Mouse (Mus musculus) forebrain, embryonic 11.5 days (tissue): ENCODE measurements around the gene Tnik. TPM values are rescaled to one million over a fixed set of nuclear protein-coding genes. Genes with fewer than 3 reads are reported as not detected.

Experiments used
- ATAC-seq: fragments of 200-750 bp; cut with Nextera tagmentation; replicated peaks from 2 replicates; pipeline ENCODE4 v1.8.0; 2017; ENCODE audit warnings: moderate TSS enrichment; ENCODE audit not compliant: low FRiP score
- DNase-seq: peaks from one replicate; pipeline ENCODE4 v3.0.0-alpha.2; 2017; ENCODE audit warnings: low spot score
- H3K27ac ChIP-seq: fragments of 300-500 bp; sonication (generic); 2 replicates; pipeline ENCODE4 v1.5.1; 2014; ENCODE audit warnings: low read depth, low read length
- H3K27me3 ChIP-seq: fragments of 300-500 bp; sonication (generic); 2 replicates; pipeline ENCODE4 v1.6.1; 2014; ENCODE audit warnings: mild to moderate bottlenecking, low read length, mixed read lengths; ENCODE audit not compliant: control insufficient read depth, insufficient read depth
- H3K36me3 ChIP-seq: fragments of 300-500 bp; sonication (generic); 2 replicates; pipeline ENCODE4 v1.6.1; 2014; ENCODE audit warnings: mild to moderate bottlenecking, low read length, moderate library complexity, mixed read lengths; ENCODE audit not compliant: control insufficient read depth, insufficient read depth
- H3K4me1 ChIP-seq: fragments of 300-500 bp; sonication (generic); replicated peaks from 2 replicates; pipeline ENCODE4 v1.6.1; 2014; ENCODE audit warnings: low read length, mixed read lengths; ENCODE audit not compliant: control insufficient read depth, insufficient read depth
- H3K4me2 ChIP-seq: fragments of 300-500 bp; sonication (generic); 2 replicates; pipeline ENCODE4 v1.6.1; 2014; ENCODE audit warnings: low read depth, mild to moderate bottlenecking, low read length, moderate library complexity, mixed read lengths; ENCODE audit not compliant: severe bottlenecking
- H3K4me3 ChIP-seq: fragments of 300-500 bp; sonication (generic); 2 replicates; pipeline ENCODE4 v1.5.1; 2014; ENCODE audit warnings: low read depth, low read length
- H3K9ac ChIP-seq: fragments of 300-500 bp; sonication (generic); 2 replicates; pipeline ENCODE4 v1.6.1; 2014; ENCODE audit warnings: low read length
- H3K9me3 ChIP-seq: fragments of 300-500 bp; sonication (generic); 2 replicates; pipeline ENCODE4 v1.6.1; 2016; ENCODE audit warnings: low read length, mixed read lengths; ENCODE audit not compliant: control insufficient read depth
- WGBS: fragments of 180-500 bp; shearing (Covaris S2); extraction: QIAGEN DNeasy Blood & Tissue Kit; methylation state at CpG from one replicate; pipeline ENCODE4 v1.1.7; 2014; 5-methylcytosine and 5-hydroxymethylcytosine counted together
- polyA plus RNA-seq: library from polyadenylated mRNA; unstranded; fragments of >200 nt; fragmentation: Nextera tagmentation; extraction: Ambion mirVana; gene quantifications from 2 replicates; pipeline ENCODE4 v1.2.1, GENCODE M21; 2014

Gene Tnik
- polyA plus RNA-seq, 1 experiment from 2014 or later = 21.7 TPM

GRCm38 (mm10) chr3:28616386-28616785, 353.4 kb downstream of the Tnik start:
- DNase-seq (no peak), ATAC-seq (no peak)
- Histone ChIP-seq H3K4me1 (no peaks in the 10 kb centered on the region), H3K27ac (no peak overlapping the region), H3K27me3 (no peaks in the 10 kb centered on the region), H3K36me3 (no peaks in the 10 kb centered on the region), H3K9me3 (no peaks in the 10 kb centered on the region), H3K4me3 (no peak overlapping the region), H3K4me2 (no peak overlapping the region), H3K9ac (no peak overlapping the region)
- WGBS = 85% methylated on average over 1 of the region's 1 CpGs

- H3K4me1 ChIP-seq = no peaks in the 10 kb centered on the region
- H3K9ac ChIP-seq = no peak overlapping the region
- H3K4me2 ChIP-seq = no peak overlapping the region
- H3K27ac ChIP-seq = no peak overlapping the region
- H3K9me3 ChIP-seq = no peaks in the 10 kb centered on the region
- no peaks in the 10 kb centered on the region for H3K36me3 ChIP-seq
- no peaks in the 10 kb centered on the region for H3K27me3 ChIP-seq
- H3K4me3 ChIP-seq = no peak overlapping the region
- WGBS = 89% methylated on average over 5 of the region's 5 CpGs
- no peak for DNase-seq
- ATAC-seq = no peak
These were observed 354.1 kb downstream of the Tnik start for GRCm38 (mm10) chr3:28617008-28617627.

GRCm38 (mm10) chr3:28621792-28622191, 358.8 kb downstream of the Tnik start:
- Histone ChIP-seq H3K9ac (no peak overlapping the region), H3K4me3 (no peak overlapping the region), H3K36me3 (no peaks in the 10 kb centered on the region), H3K27me3 (no peaks in the 10 kb centered on the region), H3K4me2 (no peak overlapping the region), H3K9me3 (no peaks in the 10 kb centered on the region), H3K4me1 (no peaks in the 10 kb centered on the region), H3K27ac (no peak overlapping the region)
- 86% methylated on average over 2 of the region's 2 CpGs for WGBS
- DNase-seq (no peak), ATAC-seq (no peak)

- Histone ChIP-seq H3K9me3 (no peaks in the 10 kb centered on the region), H3K4me1 (no peaks in the 10 kb centered on the region), H3K27me3 (no peaks in the 10 kb centered on the region), H3K36me3 (no peaks in the 10 kb centered on the region), H3K4me2 (no peak overlapping the region), H3K9ac (no peak overlapping the region), H3K4me3 (no peak overlapping the region), H3K27ac (no peak overlapping the region)
- ATAC-seq (no peak), DNase-seq (no peak)
- WGBS = 95% methylated on average over 6 of the region's 6 CpGs
These were observed 363.8 kb downstream of the Tnik start for GRCm38 (mm10) chr3:28626816-28627215.

GRCm38 (mm10) chr3:28636778-28637177, 373.8 kb downstream of the Tnik start:
- DNase-seq (no peak), ATAC-seq (no peak)
- Histone ChIP-seq H3K27me3 (no peaks in the 10 kb centered on the region), H3K9me3 (no peaks in the 10 kb centered on the region), H3K36me3 (no peaks in the 10 kb centered on the region), H3K4me2 (no peak overlapping the region), H3K27ac (no peak overlapping the region), H3K4me3 (no peak overlapping the region), H3K9ac (no peak overlapping the region), H3K4me1 (no peaks in the 10 kb centered on the region)
- 91% methylated on average over 4 of the region's 4 CpGs for WGBS

DNA sequence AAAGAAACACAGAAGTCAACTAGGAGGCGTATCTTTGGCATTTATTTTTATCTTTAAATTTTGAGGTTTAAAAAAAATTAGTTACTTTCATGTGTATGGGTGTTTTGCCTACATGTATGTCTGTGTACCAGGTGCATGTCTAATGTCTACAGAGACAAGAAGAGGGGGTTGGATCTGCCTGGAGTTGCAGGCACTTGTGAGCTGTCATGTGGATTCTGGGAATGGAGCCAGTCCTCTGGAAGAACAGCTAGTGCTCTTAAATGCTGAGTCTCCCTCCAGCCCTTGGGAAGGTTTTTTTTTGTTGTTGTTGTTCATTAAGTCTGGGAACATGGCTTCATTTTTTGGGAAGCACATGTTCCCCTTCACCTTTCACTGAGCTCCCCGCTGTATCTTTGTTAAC, 375.9 kb downstream of the Tnik start:
- ATAC-seq (no peak), DNase-seq (no peak)
- no peaks in the 10 kb centered on the region for H3K27me3 ChIP-seq
- H3K4me3 ChIP-seq = no peak overlapping the region
- no peak overlapping the region for H3K9ac ChIP-seq
- no peaks in the 10 kb centered on the region for H3K36me3 ChIP-seq
- WGBS = 93% methylated on average over 2 of the region's 2 CpGs
- no peak overlapping the region for H3K4me2 ChIP-seq
- no peak overlapping the region for H3K27ac ChIP-seq
- no peaks in the 10 kb centered on the region for H3K9me3 ChIP-seq
- H3K4me1 ChIP-seq = no peaks in the 10 kb centered on the region

DNA sequence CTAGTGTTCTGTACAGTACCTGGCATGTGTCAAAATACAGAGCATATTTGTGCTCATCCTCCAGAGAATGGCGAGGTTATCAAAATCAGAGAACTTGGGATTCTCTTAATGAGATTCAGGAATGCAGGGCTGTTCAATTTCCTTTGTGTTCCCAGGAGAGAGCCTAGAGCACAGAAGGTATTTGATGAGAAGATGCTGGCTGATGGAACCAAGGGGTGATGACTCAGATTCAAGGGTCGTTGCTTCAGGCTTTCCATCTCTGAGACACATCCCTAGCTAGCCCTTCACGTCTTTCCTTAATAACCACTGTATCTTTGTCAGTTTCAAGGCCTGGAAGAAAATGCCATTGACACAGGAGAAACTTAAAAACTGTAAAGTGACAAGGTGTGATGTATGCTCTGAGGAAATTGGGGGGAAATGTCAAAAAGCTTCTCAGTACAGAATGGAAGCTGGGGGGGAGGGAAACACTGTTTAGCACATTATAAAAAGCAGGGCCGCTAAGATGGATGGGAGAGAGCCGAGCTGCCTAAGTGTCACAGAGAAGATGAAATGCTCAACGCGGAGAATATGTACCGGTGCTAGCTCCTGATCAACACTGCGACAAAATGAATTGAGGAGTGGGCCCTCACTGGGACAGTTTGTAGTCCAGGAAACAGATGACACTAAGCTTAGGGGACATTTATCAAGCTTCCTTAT, 380.4 kb downstream of the Tnik start:
- H3K27me3 ChIP-seq = no peaks in the 10 kb centered on the region
- H3K4me1 ChIP-seq = no peaks in the 10 kb centered on the region
- no peak for DNase-seq
- no peak for ATAC-seq
- no peak overlapping the region for H3K27ac ChIP-seq
- no peak overlapping the region for H3K4me3 ChIP-seq
- no peaks in the 10 kb centered on the region for H3K9me3 ChIP-seq
- 86% methylated on average over 9 of the region's 9 CpGs for WGBS
- H3K9ac ChIP-seq = no peak overlapping the region
- no peak overlapping the region for H3K4me2 ChIP-seq
- H3K36me3 ChIP-seq = no peaks in the 10 kb centered on the region

- DNase-seq = no peak
These were observed 389.6 kb downstream of the Tnik start for GRCm38 (mm10) chr3:28652574-28652973.

DNA sequence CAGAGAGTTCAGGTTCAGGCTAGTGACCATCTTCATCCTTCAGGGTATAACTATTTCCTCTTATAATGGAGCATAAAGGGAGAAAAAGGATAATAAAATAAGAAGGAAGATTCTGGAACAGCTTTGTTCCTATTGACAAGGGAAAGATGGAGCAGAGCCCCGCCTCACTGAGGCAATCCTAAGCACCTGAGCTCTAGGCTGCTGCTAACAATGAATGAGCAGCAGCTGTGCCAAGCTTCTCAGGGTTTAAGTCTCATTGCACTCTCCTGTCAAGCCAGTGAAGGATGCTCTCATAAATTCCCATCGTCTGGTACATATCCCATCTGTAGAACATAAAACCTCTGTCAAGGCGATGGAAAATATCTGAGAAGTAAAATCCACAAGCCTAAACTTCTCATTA, 390.0 kb downstream of the Tnik start:
- no peak for DNase-seq
- Histone ChIP-seq H3K27me3 (no peaks in the 10 kb centered on the region), H3K9ac (no peak overlapping the region), H3K36me3 (no peaks in the 10 kb centered on the region), H3K4me1 (no peaks in the 10 kb centered on the region), H3K4me3 (no peak overlapping the region), H3K9me3 (no peaks in the 10 kb centered on the region), H3K4me2 (no peak overlapping the region), H3K27ac (no peak overlapping the region)
- no peak for ATAC-seq
- WGBS = 78% methylated on average over 3 of the region's 3 CpGs

More at GRCm38 (mm10) chr3:28652574-28652973, 389.6 kb downstream of the Tnik start:
- Histone ChIP-seq H3K27me3 (no peaks in the 10 kb centered on the region), H3K27ac (no peak overlapping the region), H3K4me1 (no peaks in the 10 kb centered on the region), H3K9ac (no peak overlapping the region), H3K9me3 (no peaks in the 10 kb centered on the region), H3K4me2 (no peak overlapping the region), H3K36me3 (no peaks in the 10 kb centered on the region), H3K4me3 (no peak overlapping the region)
- WGBS = 51% methylated on average over 3 of the region's 3 CpGs
- no peak for ATAC-seq
